ENCODE assay signal across 28 mouse cellular contexts in the genomic region with DNA sequence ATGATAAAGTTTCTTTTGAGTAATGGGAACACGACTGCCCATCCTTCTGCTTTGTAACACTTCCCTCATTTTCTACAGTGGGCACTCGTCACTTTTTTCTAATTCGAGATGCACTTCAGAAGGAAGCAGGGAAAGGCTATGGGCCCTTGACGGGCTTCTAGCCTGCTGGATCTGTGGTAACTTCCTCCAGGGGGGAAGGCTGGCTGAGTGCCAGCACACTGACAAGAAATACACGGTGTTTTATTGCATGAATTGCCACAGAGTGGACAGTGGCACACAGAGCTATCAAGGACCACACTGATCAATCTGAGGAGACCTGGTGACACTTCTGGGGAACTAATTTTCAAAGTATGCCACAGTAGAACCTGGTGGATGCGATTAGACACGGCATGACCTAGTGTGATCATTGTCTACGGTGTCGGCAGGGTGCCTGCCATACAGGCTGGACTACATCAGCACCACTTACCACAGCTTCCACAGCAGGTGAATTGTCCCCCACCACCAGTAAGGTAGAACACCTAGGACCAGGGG. TPM values are rescaled to one million over a fixed set of nuclear protein-coding genes. Genes with fewer than 3 reads are reported as not detected.
DNase-seq lines count a peak whose midpoint lies in the region; TF ChIP-seq lines count a peak whose summit lies in the region.
"Had no signal": no experiment of that assay in that cellular context is flagged by ENCODE, and none has a peak within 500 bp of the region (broad histone marks: within the 10 kb centered on the region; RNA-seq: fewer than 3 reads in every experiment).

No protein-coding gene starts in this region.

- H3K4me1 ChIP-seq in limb, embryonic 10.5 days: peaks cover 6% of the 10 kb centered on the region; the same call in 1 of the 2 replicates
- H3K4me1 ChIP-seq in kidney, adult 2 months (ENCODE audit: control insufficient read depth, insufficient read depth, low read length): no peaks in the 10 kb centered on the region
- H3K4me1 ChIP-seq: embryonic facial prominence, embryonic 15.5 days; kidney, embryonic 15.5 days had no signal

- 85% methylated on average over 9 of the region's 9 CpGs for WGBS in limb, embryonic 10.5 days
- 71% methylated on average over 9 of the region's 9 CpGs for WGBS in kidney, adult 2 months

- intact Hi-C loops in left cerebral cortex, postnatal 4 days (cut with DNase I): no loop called here
- intact Hi-C loops in left cerebral cortex, postnatal 14 days (cut with DNase I): no loop called here

- no peak overlapping the region for H3K27ac ChIP-seq in limb, embryonic 10.5 days
- no peak overlapping the region for H3K27ac ChIP-seq in kidney, adult 2 months (ENCODE audit: insufficient read depth, low read depth, low read length)
- H3K27ac ChIP-seq: embryonic facial prominence, embryonic 15.5 days; forebrain, embryonic 13.5 days; heart, embryonic 13.5 days; hindbrain, embryonic 14.5 days; kidney, embryonic 15.5 days; liver, embryonic 14.5 days; lung, embryonic 15.5 days; midbrain, embryonic 13.5 days; neural tube, embryonic 13.5 days; stomach, postnatal 0 days had no signal

- DNase-seq in left cerebral cortex, postnatal 4 days: peak; percentile 41
- DNase-seq in left cerebral cortex, postnatal 14 days (ENCODE audit: low spot score in 2 of 2): no peak
- DNase-seq in ES-CJ7 (ENCODE audit: low read depth, low spot score) (peak; percentile 0), NIH3T3 (ENCODE audit: low read depth) (peak; percentile 30)
- peak; percentile 12 for DNase-seq in mesoderm, embryonic 11.5 days (ENCODE audit: low read depth, low spot score)
- DNase-seq in limb, embryonic 10.5 days (ENCODE audit: low spot score): no peak
- DNase-seq in kidney, adult 2 months: no peak
- DNase-seq: adrenal gland, postnatal 25 days; B cell, adult 2 months; cerebellum, adult 11-12 months; cerebellum, adult 9-11 months; gastrocnemius, postnatal 14 days; heart, adult 18-20 months; heart, postnatal 10 days; kidney, postnatal 36 days; lung, postnatal 36 days; right cerebral cortex, postnatal 4 days; thymus, postnatal 4 days had no signal

- no peak overlapping the region for H3K4me3 ChIP-seq in limb, embryonic 10.5 days
- H3K4me3 ChIP-seq in kidney, adult 2 months (ENCODE audit: insufficient read depth, low read depth, low read length): no peak overlapping the region
- H3K4me3 ChIP-seq: embryonic facial prominence, embryonic 15.5 days; forebrain, embryonic 13.5 days; heart, embryonic 13.5 days; kidney, embryonic 15.5 days; lung, embryonic 15.5 days; midbrain, embryonic 13.5 days; neural tube, embryonic 13.5 days had no signal

- no peaks in the 10 kb centered on the region for H3K36me3 ChIP-seq in limb, embryonic 10.5 days
- H3K36me3 ChIP-seq in kidney, adult 2 months (ENCODE audit: control insufficient read depth, insufficient read depth, low read length): no peaks in the 10 kb centered on the region
- H3K36me3 ChIP-seq: embryonic facial prominence, embryonic 15.5 days; heart, embryonic 13.5 days; kidney, embryonic 15.5 days; lung, embryonic 15.5 days; midbrain, embryonic 13.5 days; neural tube, embryonic 13.5 days had no signal

- no peak for TF ChIP-seq CTCF in kidney, adult 2 months (conservative IDR thresholded peaks at IDR 0.05; ENCODE audit: insufficient read depth, insufficient read length, low read depth, low read length)

- no peaks in the 10 kb centered on the region for H3K9me3 ChIP-seq in limb, embryonic 10.5 days (replicated peaks)
- H3K9me3 ChIP-seq: embryonic facial prominence, embryonic 15.5 days; forebrain, embryonic 13.5 days; heart, embryonic 13.5 days; kidney, embryonic 15.5 days; lung, embryonic 15.5 days; midbrain, embryonic 13.5 days; neural tube, embryonic 13.5 days had no signal

- no peaks in the 10 kb centered on the region for H3K27me3 ChIP-seq in limb, embryonic 10.5 days (ENCODE audit: low read depth, poor library complexity, severe bottlenecking)
- H3K27me3 ChIP-seq in kidney, adult 2 months (replicated peaks; ENCODE audit: control insufficient read depth, insufficient read depth, low read length): no peaks in the 10 kb centered on the region
- H3K27me3 ChIP-seq: embryonic facial prominence, embryonic 15.5 days; forebrain, embryonic 13.5 days; kidney, embryonic 15.5 days; lung, embryonic 15.5 days; midbrain, embryonic 13.5 days; neural tube, embryonic 13.5 days had no signal

- no peak for TF ChIP-seq POLR2A in kidney, adult 2 months (IDR thresholded peaks at IDR 0.05; ENCODE audit: low read depth, low read length)

RNA-seq across cellular contexts. Expression of a gene that starts 9.5 kb away (rescaled TPM):
- total RNA-seq in left cerebral cortex, postnatal 4 days (2021): under 1 TPM in 1 of 2 experiments, not detected in 1; 0.12 TPM
- under 1 TPM; 0.18 to 0.21 TPM for total RNA-seq in left cerebral cortex, postnatal 14 days (2021)
- 0.45 and 0.58 TPM in 2 replicates for polyA plus RNA-seq in limb, embryonic 10.5 days (2016; fragmentation: Nextera tagmentation; extraction: Ambion mirVana)
- 0.10 and 0.67 TPM in 2 replicates for polyA plus RNA-seq in kidney, adult 2 months (2012; rRNA removed)
- total RNA-seq: adrenal gland, postnatal 25 days; gastrocnemius, postnatal 14 days had no signal
- polyA plus RNA-seq: neural tube, embryonic 13.5 days had no signal

RNA-seq across cellular contexts. Expression of a gene that starts 33.5 kb away (rescaled TPM):
- total RNA-seq in left cerebral cortex, postnatal 4 days (2021): 100 to 1,000 TPM; 104 to 105 TPM
- 100 to 1,000 TPM; 113 to 125 TPM for total RNA-seq in left cerebral cortex, postnatal 14 days (2021)
- polyA plus RNA-seq in limb, embryonic 10.5 days (2016; fragmentation: Nextera tagmentation; extraction: Ambion mirVana): 182 and 204 TPM in 2 replicates
- 127 and 129 TPM in 2 replicates for polyA plus RNA-seq in kidney, adult 2 months (2012; rRNA removed)

RNA-seq across cellular contexts. Expression of a gene that starts 38.7 kb away (rescaled TPM):
- total RNA-seq in left cerebral cortex, postnatal 4 days (2021): 1 to 10 TPM; 3.9 to 4.9 TPM
- 1 to 10 TPM; 1.3 to 1.9 TPM for total RNA-seq in left cerebral cortex, postnatal 14 days (2021)
- 9.4 and 10.7 TPM in 2 replicates for polyA plus RNA-seq in limb, embryonic 10.5 days (2016; fragmentation: Nextera tagmentation; extraction: Ambion mirVana)
- polyA plus RNA-seq in kidney, adult 2 months (2012; rRNA removed): 1.1 and 1.2 TPM in 2 replicates

RNA-seq across cellular contexts. Expression of a gene that starts 56.6 kb away (rescaled TPM):
- total RNA-seq in left cerebral cortex, postnatal 4 days (2021): 1 to 10 TPM; 5.7 to 6.0 TPM
- 1 to 10 TPM in 1 of 2 experiments, under 1 TPM in 1; 0.88 to 1.5 TPM for total RNA-seq in left cerebral cortex, postnatal 14 days (2021)
- 104 and 109 TPM in 2 replicates for polyA plus RNA-seq in limb, embryonic 10.5 days (2016; fragmentation: Nextera tagmentation; extraction: Ambion mirVana)
- 3.8 and 4.6 TPM in 2 replicates for polyA plus RNA-seq in kidney, adult 2 months (2012; rRNA removed)

Comparison
In these comparisons a context has a peak if more than half of its experiments do, and no peak if none do; other contexts are left out.
1. DNase-seq: peak in left cerebral cortex, postnatal 4 days (single experiment), ES-CJ7 (single experiment), NIH3T3 (single experiment) and mesoderm, embryonic 11.5 days (single experiment); none in left cerebral cortex, postnatal 14 days (0 of 2), limb, embryonic 10.5 days (single experiment) and kidney, adult 2 months (single experiment).